Mouse (Mus musculus): ENCODE measurements around the gene Lpar6.

Gene Lpar6

DNA sequence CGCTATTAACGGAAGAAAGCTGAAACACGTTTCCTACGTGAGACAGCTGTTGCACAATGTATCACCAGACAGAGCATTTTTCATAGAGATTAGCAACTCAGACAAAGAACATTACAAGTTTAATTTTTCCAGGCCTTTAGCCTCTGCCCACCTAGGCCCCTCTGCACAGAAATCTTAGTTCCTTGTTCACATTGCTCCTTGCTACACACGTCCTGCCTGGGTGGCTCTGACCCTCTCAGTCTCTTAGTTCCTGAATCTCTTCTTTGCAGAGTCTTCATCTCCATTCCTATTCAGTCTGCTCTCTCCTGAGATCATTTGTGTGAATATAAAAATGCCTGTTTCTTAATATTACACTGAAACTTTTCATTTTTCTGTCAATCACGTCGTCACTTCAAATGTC lies 19.7 kb downstream of the Lpar6 start:
- no peak for DNase-seq

DNA sequence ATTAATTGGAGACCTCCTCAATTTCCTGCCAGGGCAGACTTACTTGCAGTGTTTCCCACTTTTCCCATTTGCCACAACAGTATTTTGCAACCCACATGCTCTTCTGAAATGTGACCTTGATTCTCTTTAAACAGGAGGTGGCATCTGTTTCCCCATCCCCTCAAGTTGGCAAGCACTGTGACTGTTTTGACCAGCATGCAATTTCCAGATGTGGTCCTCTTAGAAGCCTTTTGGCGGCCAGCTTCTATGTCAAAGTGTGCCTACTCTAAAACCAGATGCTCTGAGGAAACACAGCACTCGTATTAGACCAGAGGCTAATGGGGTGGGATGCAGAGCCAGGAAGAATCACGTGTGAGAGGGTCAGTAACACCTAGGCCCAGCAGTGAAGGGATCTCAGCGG lies 20.5 kb downstream of the Lpar6 start:
- no peak for DNase-seq

DNA sequence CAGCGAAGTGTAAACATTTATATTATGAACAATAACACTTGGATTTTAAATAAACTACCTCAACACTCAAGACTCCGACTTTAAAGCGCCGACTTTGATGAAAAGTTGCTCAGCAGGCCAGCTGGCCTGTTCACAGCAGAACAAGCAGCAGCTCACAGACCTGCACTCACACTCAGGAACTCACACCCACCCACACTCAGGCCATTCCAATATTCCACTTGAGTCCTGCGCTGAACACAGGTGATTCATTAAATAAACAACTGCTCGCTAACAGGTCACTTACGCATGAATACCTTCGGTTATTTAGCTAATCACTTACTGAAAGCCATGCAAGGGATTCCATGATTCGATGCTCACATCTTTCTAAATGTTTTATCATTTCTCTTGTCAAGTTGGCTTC lies 24.5 kb downstream of the Lpar6 start:
- no peak for DNase-seq

GRCm38 (mm10) chr14:73266166-73266565 lies 28.5 kb downstream of the Lpar6 start:
- DNase-seq, result no peak

GRCm38 (mm10) chr14:73271807-73272206 lies 34.1 kb downstream of the Lpar6 start:
- DNase-seq, result no peak

DNA sequence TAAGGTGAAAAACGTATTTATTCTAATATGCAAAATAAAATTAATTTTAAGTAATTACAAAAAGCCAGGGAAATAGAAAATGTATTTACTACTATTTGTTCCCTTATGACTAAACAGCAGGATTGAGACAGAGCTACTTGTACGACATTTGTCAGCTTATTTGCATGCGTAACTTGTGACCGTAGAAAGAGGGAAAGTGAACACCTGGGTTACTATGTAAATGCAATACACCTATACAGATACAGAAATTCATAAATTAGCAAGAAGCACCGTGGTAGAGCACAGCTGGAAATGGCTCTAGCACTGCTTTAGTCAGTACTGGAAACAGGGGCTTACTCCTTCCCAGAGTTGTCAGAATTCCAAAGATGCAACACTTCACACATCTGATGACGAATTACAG lies 41.4 kb downstream of the Lpar6 start:
- no peak for DNase-seq

GRCm38 (mm10) chr14:73280996-73281395 lies 43.3 kb downstream of the Lpar6 start:
- DNase-seq, result no peak

DNA sequence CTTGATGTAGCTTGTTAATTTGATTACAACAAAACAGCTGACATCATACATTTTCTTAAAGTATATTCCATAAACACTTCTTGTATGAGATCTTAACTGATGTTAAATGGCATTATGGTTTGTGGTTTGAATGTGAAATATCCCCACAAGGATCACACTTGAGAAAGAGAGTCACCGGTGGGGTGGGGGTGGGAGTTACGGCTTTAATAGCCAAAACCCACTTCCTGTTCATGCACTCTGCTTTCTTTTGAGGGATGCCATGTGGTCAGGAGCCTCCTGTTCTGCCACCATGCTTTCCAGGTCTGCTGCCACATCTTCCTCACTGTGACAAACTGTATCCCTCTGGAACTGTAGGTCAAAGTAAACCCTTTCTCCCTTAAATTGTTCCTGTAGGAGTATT lies 52.2 kb downstream of the Lpar6 start:
- no peak for DNase-seq

GRCm38 (mm10) chr14:73292434-73292833 lies 54.7 kb downstream of the Lpar6 start:
- DNase-seq, result no peak
